Mouse (Mus musculus): ENCODE results near the gene Kctd12. TPM values are rescaled to one million over a fixed set of nuclear protein-coding genes. Genes with fewer than 3 reads are reported as not detected.
A peak's percentile ranks its signal among the peaks of the same experiment; 100 is the strongest.

Kctd12 gene
- polyA plus RNA-seq, 1 experiment: 67.5 TPM

DNA sequence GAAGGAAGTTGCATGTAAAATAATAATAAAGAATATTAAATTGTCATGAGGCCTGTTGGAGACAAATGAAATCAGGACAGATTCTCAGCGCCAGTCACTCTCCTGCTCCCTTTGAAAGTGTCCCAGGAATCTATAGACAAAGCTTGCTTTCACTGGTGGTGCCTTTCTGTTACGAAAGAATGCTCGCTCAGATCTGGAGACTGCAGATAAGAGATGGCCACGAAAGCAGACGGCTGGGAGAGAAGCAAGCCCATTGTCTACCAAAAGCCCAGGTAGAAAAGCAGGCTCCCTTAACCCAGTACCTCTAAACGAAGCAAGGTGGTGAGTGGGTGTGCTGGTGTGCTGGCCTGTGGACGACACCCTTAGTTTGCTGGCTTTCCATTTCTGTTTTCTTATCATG lies 16.2 kb downstream of the Kctd12 start:
- no peak for DNase-seq (ENCODE audit: extremely low spot score in 1 of 2, low spot score in 1 of 2)

DNA sequence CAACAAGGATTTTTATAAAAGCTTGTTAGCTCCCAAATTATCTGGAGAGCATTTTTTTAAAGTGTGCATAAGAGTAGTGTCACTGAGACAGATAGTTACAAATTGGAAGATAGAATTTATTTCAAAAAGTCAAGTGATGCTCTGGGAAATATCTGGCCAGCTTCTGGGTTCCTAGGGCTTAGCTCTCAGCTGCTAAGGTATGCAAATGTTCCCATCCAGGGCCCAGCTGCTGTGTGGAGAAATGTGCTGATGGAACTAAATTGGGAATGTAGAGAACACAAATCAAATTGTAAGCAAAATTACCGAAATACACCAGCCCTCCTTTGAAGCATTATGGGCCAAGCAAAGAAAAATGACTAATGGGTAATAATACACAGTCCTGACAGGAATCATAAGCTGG lies 16.6 kb downstream of the Kctd12 start:
- DNase-seq (ENCODE audit: extremely low spot score in 1 of 2, low spot score in 1 of 2): no peak

DNA sequence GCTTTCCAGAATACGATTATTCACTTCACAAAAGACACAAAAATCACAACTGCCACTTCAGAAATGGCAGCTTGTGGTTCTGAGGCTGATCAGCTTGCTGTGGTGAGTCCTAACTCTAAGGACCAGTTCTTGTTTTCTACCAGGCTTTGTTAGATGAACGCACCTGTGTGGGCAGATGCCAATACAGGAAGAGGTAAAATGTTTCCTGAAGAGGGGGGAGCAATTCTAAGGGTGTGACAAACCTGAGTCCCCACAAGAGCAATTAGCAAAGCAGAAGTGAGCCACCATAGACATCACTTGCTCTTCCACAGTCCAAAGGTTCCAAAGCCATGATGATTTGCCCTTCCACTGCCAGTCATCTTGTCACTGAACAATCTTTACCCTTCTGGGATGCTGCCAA lies 20.4 kb downstream of the Kctd12 start:
- no peak for DNase-seq (ENCODE audit: extremely low spot score in 1 of 2, low spot score in 1 of 2)

DNA sequence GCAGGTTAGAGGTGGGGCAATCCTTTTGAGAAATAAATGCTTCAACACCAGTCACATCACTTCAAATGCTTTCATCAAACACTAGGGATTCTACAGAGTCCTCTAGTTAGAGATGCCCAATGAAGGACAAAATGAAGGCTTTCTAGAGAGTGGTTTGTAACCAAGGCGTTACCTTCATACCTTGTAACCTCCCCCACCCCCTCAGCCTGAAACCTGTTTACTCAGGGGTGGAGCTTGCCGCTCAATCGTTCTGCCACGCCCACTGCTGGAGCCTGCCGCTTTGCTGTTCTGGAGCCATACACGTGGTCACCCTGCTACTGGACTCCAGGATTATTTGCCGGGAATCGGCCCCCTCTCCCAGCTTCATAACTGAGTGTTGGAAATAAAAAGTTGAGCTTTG lies 28.9 kb downstream of the Kctd12 start:
- DNase-seq (ENCODE audit: extremely low spot score in 1 of 2, low spot score in 1 of 2): no peak

DNA sequence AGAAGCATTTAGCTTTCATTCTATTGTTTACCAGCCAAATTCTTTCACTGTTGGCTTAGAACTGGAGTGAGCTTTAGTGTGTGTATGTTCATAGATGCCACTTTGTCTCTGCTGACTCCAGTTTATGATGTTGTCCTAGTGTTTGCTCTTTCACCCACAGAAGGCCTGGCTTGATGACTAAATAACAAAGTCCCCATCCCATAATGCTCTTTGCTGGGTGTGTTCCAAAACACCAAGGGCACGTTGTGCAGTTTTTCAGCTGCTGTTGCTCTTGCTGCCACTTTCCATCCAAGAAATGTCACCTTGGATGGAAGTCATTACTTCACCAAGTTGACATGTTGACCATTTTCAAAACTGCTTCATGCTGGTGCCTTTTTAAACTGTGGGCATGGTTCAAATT lies 30.5 kb downstream of the Kctd12 start:
- DNase-seq (ENCODE audit: extremely low spot score in 1 of 2, low spot score in 1 of 2): no peak

DNA sequence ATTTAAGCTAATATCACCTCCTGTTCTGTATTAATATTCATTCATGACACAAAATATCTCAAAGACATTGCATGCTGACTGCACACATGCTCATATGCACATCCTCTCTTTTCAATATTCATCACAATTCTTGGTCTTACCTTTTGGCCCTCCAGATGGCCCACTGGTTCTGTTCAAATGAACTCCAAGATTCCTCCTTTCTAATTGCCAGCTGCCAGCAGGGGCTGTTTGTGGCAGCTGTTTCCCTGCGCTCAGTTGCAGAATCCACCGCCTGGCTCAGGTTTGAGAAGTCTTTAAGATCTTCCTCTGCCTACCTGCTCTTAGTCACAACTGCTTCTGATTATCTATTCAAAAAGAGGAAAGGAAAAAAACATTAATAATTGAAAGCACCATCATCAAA lies 34.6 kb downstream of the Kctd12 start:
- no peak for DNase-seq (ENCODE audit: extremely low spot score in 1 of 2, low spot score in 1 of 2)

DNA sequence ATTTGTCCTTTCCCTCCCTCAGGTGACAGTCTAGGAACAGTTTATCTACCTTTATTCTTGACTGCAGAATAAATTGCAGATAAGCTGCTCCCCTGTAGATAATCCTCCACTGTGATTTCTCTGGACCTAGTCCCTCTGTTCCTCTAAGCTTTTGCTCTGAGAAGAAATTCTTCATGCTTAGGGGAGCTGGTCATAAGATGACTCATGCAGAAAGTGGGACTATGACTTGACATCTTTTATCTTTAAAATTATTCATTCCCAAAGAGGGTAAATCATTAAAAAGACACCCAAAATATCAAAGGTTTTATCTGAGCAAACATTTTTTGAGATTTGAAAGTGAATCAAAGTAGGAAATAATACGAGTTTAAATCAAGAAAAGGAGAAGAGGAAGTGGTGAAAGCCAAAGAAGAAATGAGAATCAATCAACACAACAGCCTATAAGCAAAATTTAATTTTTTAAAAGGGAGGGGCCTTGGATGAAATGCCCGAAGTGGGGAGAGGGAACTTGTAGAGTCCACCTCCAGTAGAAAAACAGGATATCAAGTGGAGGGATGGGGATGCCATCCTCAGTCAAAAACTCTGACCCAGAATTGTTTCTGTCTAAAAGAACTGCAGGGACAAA lies 40.1 kb downstream of the Kctd12 start:
- no peak for DNase-seq (ENCODE audit: extremely low spot score in 1 of 2, low spot score in 1 of 2)

DNA sequence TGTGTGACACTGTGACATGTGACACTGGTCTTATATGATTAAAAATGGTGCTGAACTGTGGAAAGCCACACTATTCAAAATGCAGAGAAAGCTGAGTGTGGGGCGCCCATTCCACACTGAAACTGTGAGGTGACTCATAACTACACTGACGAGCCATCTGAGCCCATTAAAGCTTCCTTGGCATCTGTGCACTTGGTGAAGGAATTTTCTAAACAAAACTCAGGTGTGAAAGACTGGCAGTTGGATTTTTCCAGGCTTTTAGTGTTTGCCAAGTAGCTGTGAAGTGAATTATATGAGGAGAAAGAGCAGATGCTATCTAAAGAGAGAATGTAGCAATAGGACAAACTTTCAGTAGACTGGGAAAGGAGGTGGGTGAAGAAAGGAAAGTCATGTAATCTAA lies 47.6 kb downstream of the Kctd12 start:
- DNase-seq (ENCODE audit: extremely low spot score in 1 of 2, low spot score in 1 of 2): peak; percentile 30 to 59

DNA sequence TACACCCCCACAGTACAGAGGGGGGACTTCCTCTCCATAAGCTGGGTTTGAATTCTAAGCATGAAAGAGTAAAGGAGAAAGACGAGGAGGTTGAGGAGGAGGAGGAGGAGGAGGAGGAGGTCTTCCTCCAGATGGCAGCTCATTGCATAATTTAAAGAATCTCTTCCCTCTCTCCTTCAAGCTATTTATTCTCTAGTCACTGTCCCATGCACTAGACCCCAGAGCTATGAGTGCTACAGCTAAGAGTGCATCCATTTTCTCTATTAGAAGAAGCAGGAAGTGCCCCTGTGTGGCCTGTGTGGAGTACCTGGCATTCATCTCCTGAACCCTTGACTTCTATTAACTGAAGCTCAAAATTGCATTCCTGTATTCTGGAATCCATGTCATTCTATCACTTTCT lies 51.5 kb downstream of the Kctd12 start:
- no peak for DNase-seq (ENCODE audit: extremely low spot score in 1 of 2, low spot score in 1 of 2)

DNA sequence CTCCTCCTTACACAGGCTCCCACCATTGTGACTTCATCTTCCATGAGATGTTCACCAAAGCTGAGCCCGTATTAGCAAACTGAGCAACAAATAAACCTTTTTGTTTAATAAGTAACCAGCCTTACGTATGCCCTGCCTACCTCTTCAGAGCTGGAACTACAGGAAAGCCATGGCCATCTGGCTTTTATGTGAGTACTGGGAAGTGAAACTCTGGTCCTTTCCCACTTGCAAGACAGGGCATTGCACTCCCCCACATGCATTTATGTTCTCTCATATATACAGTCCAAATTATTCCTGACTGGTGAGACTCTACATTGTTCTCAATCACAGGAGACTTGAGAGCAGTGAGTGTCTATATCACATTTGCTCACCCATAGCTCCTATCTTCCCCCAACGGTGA lies 52.9 kb downstream of the Kctd12 start:
- DNase-seq (ENCODE audit: extremely low spot score in 1 of 2, low spot score in 1 of 2): no peak

DNA sequence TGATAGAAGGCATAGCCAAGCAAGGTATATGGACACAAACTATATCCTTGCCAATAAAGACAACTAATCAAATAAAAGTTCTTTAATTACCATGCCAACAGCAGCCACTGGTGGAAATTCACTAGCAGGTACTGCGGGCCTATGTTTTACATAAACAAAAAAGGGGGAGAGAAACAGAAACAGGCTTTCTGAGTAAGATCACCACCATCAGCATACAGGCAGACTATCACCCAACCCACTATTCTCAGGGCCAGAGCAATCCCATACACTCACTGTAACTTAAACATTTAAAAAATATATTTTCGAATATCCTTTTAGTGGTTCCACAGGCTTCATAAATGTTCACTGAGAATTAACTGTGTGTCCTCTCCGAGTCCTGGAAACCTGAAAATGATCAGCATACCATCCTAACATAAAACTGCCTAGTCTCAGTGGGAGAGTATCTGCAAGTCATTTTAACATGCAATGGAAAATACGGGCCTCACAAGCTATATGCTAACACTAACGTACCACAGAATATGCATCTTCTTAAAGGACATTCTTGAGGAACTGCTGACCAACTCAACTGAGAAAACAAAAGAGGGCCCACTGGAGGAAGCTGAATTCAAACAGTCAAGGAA lies 54.5 kb downstream of the Kctd12 start:
- DNase-seq (ENCODE audit: extremely low spot score in 1 of 2, low spot score in 1 of 2): no peak

Other genes with a start within 250 kb of the Kctd12 start
- gene Acod1, start 64.3 kb upstream of the Kctd12 start, polyA plus RNA-seq (2012; rRNA removed): 0.04 and 0.08 TPM in 2 replicates
- gene Cln5, start 87.6 kb upstream of the Kctd12 start, polyA plus RNA-seq (2012; rRNA removed): 11.7 and 13.2 TPM in 2 replicates
- gene Fbxl3, start 116.9 kb upstream of the Kctd12 start, polyA plus RNA-seq (2012; rRNA removed): 94.6 and 101 TPM in 2 replicates

Measured in frontal cortex, adult 2 months (tissue).